Mouse (Mus musculus): ENCODE measurements around the gene Ccne1.
"Not testable (repeated sequence)": the region's sequence is repeated elsewhere in the genome, so short reads cannot be mapped to it uniquely, and the experiment has no call there.

Gene Ccne1

DNA sequence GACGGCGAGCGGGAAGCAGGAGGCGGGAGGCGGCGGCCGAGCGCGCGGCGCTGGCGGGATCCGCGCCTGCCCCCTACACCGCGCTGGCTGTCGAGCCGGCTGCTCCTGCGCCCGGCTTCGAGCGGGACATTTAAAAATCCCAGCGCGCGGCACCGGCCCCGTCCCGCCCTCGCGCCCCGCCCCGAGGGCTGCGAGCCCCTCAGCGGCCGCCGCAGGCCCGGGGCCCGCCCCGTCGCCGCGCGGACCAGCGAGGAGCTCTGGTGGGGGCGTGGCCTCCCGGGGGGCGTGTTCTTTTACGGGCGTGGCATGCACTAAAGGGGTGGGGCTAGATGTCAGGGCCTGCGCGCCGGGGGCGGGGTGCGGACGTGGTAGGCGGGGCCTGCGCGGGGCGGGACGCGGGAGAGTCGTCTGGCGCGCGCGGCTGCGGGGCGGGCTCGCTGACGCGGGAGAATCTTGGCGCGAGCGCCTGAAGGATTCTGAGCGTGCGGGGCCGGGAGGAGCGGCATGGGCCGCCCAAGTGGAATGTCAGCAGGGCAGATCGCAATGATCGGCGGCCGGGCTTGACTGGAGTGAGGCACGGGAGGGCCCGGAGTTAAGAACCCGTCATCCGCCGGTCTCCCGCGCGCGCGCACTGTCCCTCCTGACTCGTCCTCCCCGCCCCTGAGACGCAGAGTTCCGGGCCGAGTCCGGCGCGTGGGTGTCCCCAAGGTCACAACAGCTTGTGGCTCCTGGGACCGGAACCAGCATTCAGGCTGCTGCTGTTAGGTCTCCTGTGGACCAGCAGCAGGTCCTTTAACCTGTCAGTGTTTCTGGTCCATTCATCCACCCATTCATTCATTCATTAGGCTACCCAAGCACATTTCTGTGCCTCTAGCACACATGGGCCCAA lies at the start of gene Ccne1:
TSS of gene Ccne1 (minus strand) at position 164 of the 889 bp plus-strand sequence.
- peak; percentile 99 for DNase-seq (ENCODE audit: low read depth)

- no peak for DNase-seq (ENCODE audit: low read depth)
Observed at GRCm38 (mm10) chr7:38155829-38156228, 48.5 kb upstream of the Ccne1 start.

- DNase-seq (ENCODE audit: low read depth) = no peak
Observed at GRCm38 (mm10) chr7:38152571-38152970, 45.2 kb upstream of the Ccne1 start.

GRCm38 (mm10) chr7:38151706-38152312 lies 44.5 kb upstream of the Ccne1 start:
- DNase-seq (ENCODE audit: low read depth) = no peak

- no peak for DNase-seq (ENCODE audit: low read depth)
Observed at GRCm38 (mm10) chr7:38147477-38147876, 40.1 kb upstream of the Ccne1 start.

- peak; percentile 92 for DNase-seq (ENCODE audit: low read depth)
Observed at GRCm38 (mm10) chr7:38141747-38142545, 34.6 kb upstream of the Ccne1 start.

DNA sequence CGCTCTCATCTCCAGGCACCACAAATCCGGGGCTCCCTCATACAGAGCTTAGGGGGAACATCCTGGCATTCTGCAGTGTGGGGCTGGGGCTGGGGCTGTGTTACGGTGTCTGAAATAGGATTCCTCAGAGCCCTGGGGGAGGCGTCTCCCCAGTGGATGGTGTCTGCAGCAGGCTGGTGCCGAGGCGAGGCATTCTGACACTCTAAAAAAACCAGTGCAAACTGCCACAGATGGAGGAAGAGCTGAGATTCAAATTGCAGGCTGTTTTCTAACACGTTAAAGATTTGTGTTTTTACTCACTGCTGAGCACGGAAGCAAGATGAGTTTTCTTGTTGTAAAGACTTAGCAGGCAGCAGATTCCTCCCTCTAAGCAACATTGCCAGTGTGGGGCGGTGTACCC lies 33.0 kb upstream of the Ccne1 start:
- no peak for DNase-seq (ENCODE audit: low read depth)

DNA sequence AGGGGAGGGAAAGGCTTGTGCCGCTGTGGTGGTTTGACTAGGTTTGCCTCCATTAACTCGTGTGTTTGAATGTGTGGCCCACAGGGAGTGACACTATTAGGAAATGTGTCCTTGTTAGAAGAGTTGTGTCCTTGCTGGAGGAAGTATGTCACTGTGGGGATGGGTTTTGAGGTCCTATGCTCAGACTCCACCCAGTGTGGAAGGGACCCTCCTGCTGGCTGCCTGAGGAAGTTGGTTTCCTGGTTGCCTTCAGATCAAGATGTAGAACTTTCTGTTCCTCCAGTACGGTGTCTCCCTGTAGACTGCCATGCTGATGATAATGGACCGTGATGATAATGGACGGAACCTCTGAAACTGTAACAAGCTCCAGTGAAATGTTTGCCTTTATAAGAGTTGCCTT lies 27.1 kb upstream of the Ccne1 start:
- DNase-seq (ENCODE audit: low read depth) = no peak

GRCm38 (mm10) chr7:38131186-38131585 lies 23.9 kb upstream of the Ccne1 start:
- DNase-seq (ENCODE audit: low read depth) = peak; percentile 75

GRCm38 (mm10) chr7:38129986-38130729 lies 22.8 kb upstream of the Ccne1 start:
- no peak for DNase-seq (ENCODE audit: low read depth)

DNA sequence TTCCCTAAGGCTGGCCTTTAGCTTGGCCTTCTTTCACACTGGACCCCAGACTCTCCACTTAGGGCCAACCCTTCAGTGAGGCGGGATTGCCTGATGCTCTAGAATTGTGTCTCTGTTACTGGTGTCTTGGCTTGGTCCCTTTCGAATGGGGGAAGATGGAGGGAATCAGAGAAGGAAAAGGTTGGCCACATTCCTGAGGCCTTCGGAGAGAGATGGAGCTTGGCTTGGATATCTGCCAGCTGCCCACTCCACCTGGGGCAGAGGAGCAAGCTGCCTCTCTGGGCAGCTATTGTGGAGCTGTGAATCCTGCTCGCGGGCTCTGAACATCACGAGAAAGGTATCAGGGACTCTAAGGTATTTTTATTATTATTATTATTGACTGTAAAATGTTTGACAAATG lies 22.2 kb upstream of the Ccne1 start:
- no peak for DNase-seq (ENCODE audit: low read depth)

DNA sequence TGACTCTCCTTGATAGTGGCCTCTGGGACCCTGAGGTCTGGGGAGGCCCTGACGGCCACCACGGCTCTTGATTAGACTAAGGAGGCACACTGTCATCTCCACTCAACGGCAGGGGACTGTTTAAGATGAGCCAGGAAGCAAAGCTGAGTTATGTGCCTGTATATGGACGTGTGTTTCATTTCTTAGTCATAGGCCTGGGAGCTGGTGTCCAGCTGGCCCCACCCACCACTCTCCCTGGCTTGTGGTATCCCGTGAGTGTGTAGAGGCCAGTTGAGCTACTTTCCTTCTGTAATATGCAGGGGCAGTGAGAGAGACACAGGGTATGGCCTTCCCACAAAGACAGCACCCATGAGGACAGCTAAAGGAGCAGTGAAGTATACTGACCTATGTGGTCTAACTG lies 20.9 kb upstream of the Ccne1 start:
- peak; percentile 81 for DNase-seq (ENCODE audit: low read depth)

GRCm38 (mm10) chr7:38125565-38126159 lies 18.3 kb upstream of the Ccne1 start:
- no peak for DNase-seq (ENCODE audit: low read depth)

DNA sequence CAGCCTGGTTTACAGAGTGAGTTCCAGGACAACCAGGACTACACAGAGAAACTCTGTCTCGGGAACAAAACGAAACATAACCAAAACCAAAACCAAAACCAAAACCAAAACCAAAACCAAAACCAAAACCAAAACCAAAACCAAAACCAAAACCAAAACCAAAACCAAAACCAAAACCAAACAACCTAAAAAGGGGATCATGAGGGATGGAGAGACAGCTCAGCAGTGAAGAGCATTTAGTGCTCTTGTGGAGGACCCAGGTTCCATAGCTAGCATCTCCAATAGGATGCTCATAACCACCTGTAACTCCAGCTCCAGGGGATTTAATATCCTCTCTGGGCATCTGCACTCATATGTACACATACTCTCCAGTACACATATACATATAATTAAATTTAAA lies 16.8 kb upstream of the Ccne1 start:
- not testable (repeated sequence) for DNase-seq (ENCODE audit: low read depth)

DNA sequence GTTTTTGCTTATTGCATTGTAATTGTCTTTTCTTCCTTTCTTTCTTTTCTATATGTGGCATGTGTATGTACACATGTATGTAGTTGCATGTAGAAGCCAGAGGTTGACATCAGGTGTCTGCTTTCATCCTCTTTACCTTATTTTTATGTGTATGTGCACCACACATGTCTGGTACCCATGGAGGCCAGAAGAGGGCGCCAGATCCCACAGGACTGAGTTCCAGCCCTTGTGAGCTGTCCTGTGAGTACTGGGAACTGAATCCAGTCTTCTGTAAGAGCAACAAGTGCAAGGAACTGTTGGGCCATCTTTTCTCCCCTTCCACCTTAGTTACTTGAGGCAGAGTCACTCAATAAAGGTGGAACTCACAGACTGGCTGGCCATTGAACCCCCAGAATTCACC lies 11.3 kb upstream of the Ccne1 start:
- DNase-seq (ENCODE audit: low read depth) = no peak

- DNase-seq (ENCODE audit: low read depth) = no peak
Observed at GRCm38 (mm10) chr7:38112451-38112850, 5.1 kb upstream of the Ccne1 start.

DNA sequence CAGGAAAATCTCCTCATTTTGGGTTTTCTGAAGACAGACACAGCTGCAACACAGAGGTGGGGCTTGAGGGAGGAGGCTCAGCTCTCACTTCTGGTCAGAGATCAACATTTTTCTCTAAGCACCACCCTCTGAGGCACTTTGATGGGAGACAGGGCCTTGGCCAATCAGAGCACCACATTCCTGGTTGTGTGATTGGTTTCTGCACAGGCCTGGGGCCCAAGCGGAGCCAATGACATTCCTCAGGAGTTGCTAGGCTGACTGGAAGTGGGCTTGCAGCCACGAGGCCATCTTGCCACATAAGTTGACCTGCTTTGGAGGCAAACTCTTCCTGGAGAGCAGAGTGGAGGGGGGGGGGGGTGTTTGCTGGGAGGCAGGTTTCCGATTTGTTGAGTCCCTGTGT lies 4.7 kb upstream of the Ccne1 start:
- DNase-seq (ENCODE audit: low read depth) = peak; percentile 96

- no peak for DNase-seq (ENCODE audit: low read depth)
Observed at GRCm38 (mm10) chr7:38108260-38108632, 912 bp upstream of the Ccne1 start.

DNA sequence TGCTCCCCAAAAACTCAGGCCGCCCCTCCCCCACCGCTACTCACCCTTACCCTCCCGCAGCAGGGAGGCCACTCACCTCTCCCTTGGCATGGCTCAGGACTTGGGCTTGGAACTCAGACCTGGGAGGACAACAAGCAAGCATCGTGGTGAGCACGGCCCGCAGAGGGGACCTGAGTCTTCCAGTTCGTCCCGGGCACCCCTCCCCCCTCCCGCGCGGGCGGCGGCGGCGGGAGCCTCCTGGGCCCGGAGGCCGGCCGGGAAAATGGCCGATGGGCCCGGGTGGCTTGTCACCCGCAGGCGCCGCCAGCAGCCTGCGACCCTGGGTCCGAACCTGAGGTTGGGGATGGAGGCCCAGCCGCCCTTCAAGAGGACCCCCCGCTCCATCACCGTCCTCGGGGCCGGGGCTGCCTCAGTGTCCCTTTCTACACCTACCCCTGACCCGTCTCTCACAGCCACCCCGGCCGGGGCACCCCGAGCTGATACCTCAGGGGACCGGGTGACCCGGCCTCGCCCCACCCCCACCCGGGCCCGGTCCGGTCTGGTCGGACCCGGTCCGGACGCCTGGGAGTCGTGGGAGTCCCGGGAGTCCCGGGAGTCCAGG lies 523 bp downstream of the Ccne1 start:
- peak; percentile 37 for DNase-seq (ENCODE audit: low read depth)

GRCm38 (mm10) chr7:38105379-38105778 lies 2.0 kb downstream of the Ccne1 start:
- no peak for DNase-seq (ENCODE audit: low read depth)

DNA sequence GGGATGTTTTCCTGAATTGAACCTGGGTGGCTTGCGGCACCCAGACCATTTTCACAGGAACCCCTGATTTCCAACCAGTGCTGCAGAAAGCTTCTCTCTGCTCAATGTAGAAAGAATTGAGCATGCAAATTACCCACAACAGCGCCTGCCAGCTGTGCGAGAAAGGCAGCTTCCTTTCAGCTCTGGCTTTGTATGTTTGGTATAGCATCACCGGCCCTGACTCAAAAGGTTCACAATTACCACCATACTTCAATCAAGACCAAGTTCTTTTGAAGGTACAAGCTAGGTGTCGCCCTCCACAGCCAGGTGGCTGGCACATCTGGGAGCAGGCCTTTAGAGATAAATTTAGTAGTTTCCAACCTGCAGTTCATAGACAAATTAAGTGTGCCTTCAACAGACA lies 3.2 kb downstream of the Ccne1 start:
- DNase-seq (ENCODE audit: low read depth) = no peak
